Mouse (Mus musculus) forebrain, embryonic 13.5 days (tissue): ENCODE results near the gene Ttyh2. TPM values are rescaled to one million over a fixed set of nuclear protein-coding genes. Genes with fewer than 3 reads are reported as not detected.
A peak's percentile ranks its signal among the peaks of the same experiment; 100 is the strongest.
"Not testable (repeated sequence)": the region's sequence is repeated elsewhere in the genome, so short reads cannot be mapped to it uniquely, and the experiment has no call there.

Experiments used
- ATAC-seq: fragments of 200-750 bp; cut with Nextera tagmentation; 2 replicates; pipeline ENCODE4 v1.8.0; 2017
- H3K27ac ChIP-seq: fragments of 300-500 bp; sonication (generic); 2 replicates; pipeline ENCODE4 v1.5.1; 2015; ENCODE audit warnings: inconsistent platforms, mild to moderate bottlenecking, moderate library complexity
- H3K27me3 ChIP-seq: fragments of 300-500 bp; sonication (generic); 2 replicates; pipeline ENCODE4 v1.6.1; 2015; ENCODE audit warnings: mild to moderate bottlenecking, inconsistent platforms
- H3K36me3 ChIP-seq: fragments of 300-500 bp; sonication (generic); 2 replicates; pipeline ENCODE4 v1.6.1; 2015; ENCODE audit warnings: mild to moderate bottlenecking, inconsistent platforms; ENCODE audit not compliant: poor library complexity, severe bottlenecking
- H3K4me1 ChIP-seq: fragments of 300-500 bp; sonication (generic); 2 replicates; pipeline ENCODE4 v1.6.1; 2015; ENCODE audit warnings: inconsistent platforms
- H3K4me2 ChIP-seq: fragments of 300-500 bp; sonication (generic); 2 replicates; pipeline ENCODE4 v1.6.1; 2015; ENCODE audit warnings: inconsistent platforms, mild to moderate bottlenecking, moderate library complexity
- H3K4me3 ChIP-seq: fragments of 300-500 bp; sonication (generic); 2 replicates; pipeline ENCODE4 v1.5.1; 2015; ENCODE audit warnings: mild to moderate bottlenecking, inconsistent platforms
- H3K9ac ChIP-seq: fragments of 300-500 bp; sonication (generic); 2 replicates; pipeline ENCODE4 v1.6.1; 2015; ENCODE audit warnings: mild to moderate bottlenecking, inconsistent platforms
- H3K9me3 ChIP-seq: fragments of 300-500 bp; sonication (generic); replicated peaks from 2 replicates; pipeline ENCODE4 v1.6.1; 2016; ENCODE audit warnings: inconsistent platforms
- whole genome bisulfite sequencing: fragments of 180-500 bp; shearing (Covaris S2); methylation state at CpG from one replicate; pipeline ENCODE4 v1.1.7; 2015; 5-methylcytosine and 5-hydroxymethylcytosine counted together
- polyA plus RNA-seq: library from polyadenylated mRNA; unstranded; fragments of >200 nt; fragmentation: Nextera tagmentation; extraction: Ambion mirVana; gene quantifications from 2 replicates; pipeline ENCODE4 v1.2.1, GENCODE M21; 2015

The Ttyh2 gene
- polyA plus RNA-seq, 1 experiment from 2014 or later, result 21.6 TPM

- peaks cover 6% of the 10 kb centered on the region for H3K27me3 ChIP-seq
- H3K4me2 ChIP-seq, result no peak overlapping the region
- ATAC-seq, result no peak
- no peak overlapping the region for H3K4me3 ChIP-seq
- no peak overlapping the region for H3K27ac ChIP-seq
- H3K4me1 ChIP-seq, result peaks cover 47% of the 10 kb centered on the region
- no peak overlapping the region for H3K9ac ChIP-seq
- H3K9me3 ChIP-seq, result no peaks in the 10 kb centered on the region
- peaks cover 44% of the 10 kb centered on the region for H3K36me3 ChIP-seq
- 47% methylated on average over 8 of the region's 8 CpGs for WGBS
These were observed 1.1 kb upstream of the Ttyh2 start for GRCm38 (mm10) chr11:114674180-114674579.

GRCm38 (mm10) chr11:114674796-114675195 is 435 bp upstream of the Ttyh2 start:
- WGBS, result 95% methylated on average over 2 of the region's 3 CpGs
- H3K9ac ChIP-seq, H3K27ac ChIP-seq, H3K27me3 ChIP-seq, H3K9me3 ChIP-seq, ATAC-seq: not testable (repeated sequence)
- H3K36me3 ChIP-seq, result peaks cover 44% of the 10 kb centered on the region
- peak overlapping the region; percentile 93 for H3K4me2 ChIP-seq
- 0 out of 2 replicates have a peak overlapping the region, but pooled peaks have one; percentile 61 for H3K4me3 ChIP-seq
- H3K4me1 ChIP-seq, result peaks cover 40% of the 10 kb centered on the region

GRCm38 (mm10) chr11:114675826-114676401 is 683 bp downstream of the Ttyh2 start:
- Histone ChIP-seq H3K4me1 (peaks cover 29% of the 10 kb centered on the region), H3K4me2 (peak overlapping the region; percentile 93), H3K4me3 (peak overlapping the region; percentile 61), H3K9me3 (no peaks in the 10 kb centered on the region), H3K9ac (peak overlapping the region; percentile 81), H3K27me3 (peaks cover 6% of the 10 kb centered on the region), H3K27ac (peak overlapping the region; percentile 51), H3K36me3 (peaks cover 36% of the 10 kb centered on the region)
- ATAC-seq, result peak; percentile 32
- 2% methylated on average over 27 of the region's 27 CpGs for WGBS

- no peak for ATAC-seq
- Histone ChIP-seq H3K27ac (no peak overlapping the region), H3K9me3 (no peaks in the 10 kb centered on the region), H3K4me3 (peak overlapping the region; percentile 61), H3K36me3 (peaks cover 31% of the 10 kb centered on the region), H3K9ac (peak overlapping the region; percentile 81), H3K27me3 (peaks cover 6% of the 10 kb centered on the region), H3K4me2 (peak overlapping the region; percentile 93), H3K4me1 (peaks cover 27% of the 10 kb centered on the region)
- 7% methylated on average over 14 of the region's 14 CpGs for WGBS
These were observed 1.2 kb downstream of the Ttyh2 start for GRCm38 (mm10) chr11:114676431-114676830.

GRCm38 (mm10) chr11:114676896-114677530 is 1.8 kb downstream of the Ttyh2 start:
- H3K27me3 ChIP-seq, result peaks cover 6% of the 10 kb centered on the region
- H3K4me1 ChIP-seq, result peaks cover 27% of the 10 kb centered on the region
- no peaks in the 10 kb centered on the region for H3K9me3 ChIP-seq
- H3K9ac ChIP-seq, result peak overlapping the region; percentile 81; the same call in 1 of the 2 replicates
- WGBS, result 42% methylated on average over 9 of the region's 9 CpGs
- H3K36me3 ChIP-seq, result peaks cover 25% of the 10 kb centered on the region
- no peak overlapping the region for H3K27ac ChIP-seq
- peak overlapping the region; percentile 93 for H3K4me2 ChIP-seq
- peak overlapping the region; percentile 61 for H3K4me3 ChIP-seq
- ATAC-seq, result no peak

GRCm38 (mm10) chr11:114679582-114679981 is 4.4 kb downstream of the Ttyh2 start:
- no peaks in the 10 kb centered on the region for H3K9me3 ChIP-seq
- no peak overlapping the region for H3K4me3 ChIP-seq
- H3K4me1 ChIP-seq, result peaks cover 27% of the 10 kb centered on the region
- no peak overlapping the region for H3K9ac ChIP-seq
- H3K4me2 ChIP-seq, result no peak overlapping the region
- H3K27me3 ChIP-seq, result peaks cover 6% of the 10 kb centered on the region
- ATAC-seq, result no peak
- H3K27ac ChIP-seq, result no peak overlapping the region
- H3K36me3 ChIP-seq, result peaks cover 4% of the 10 kb centered on the region; the same call in 1 of the 2 replicates
- 78% methylated on average over 8 of the region's 8 CpGs for WGBS

GRCm38 (mm10) chr11:114680291-114680690 is 5.1 kb downstream of the Ttyh2 start:
- Histone ChIP-seq H3K4me3 (no peak overlapping the region), H3K9ac (no peak overlapping the region), H3K27ac (no peak overlapping the region), H3K36me3 (peaks cover 4% of the 10 kb centered on the region; the same call in 1 of the 2 replicates), H3K4me1 (peaks cover 23% of the 10 kb centered on the region), H3K9me3 (no peaks in the 10 kb centered on the region), H3K4me2 (no peak overlapping the region), H3K27me3 (peaks cover 6% of the 10 kb centered on the region)
- no peak for ATAC-seq
- 69% methylated on average over 10 of the region's 10 CpGs for WGBS

GRCm38 (mm10) chr11:114681054-114681453 is 5.8 kb downstream of the Ttyh2 start:
- Histone ChIP-seq H3K27ac (no peak overlapping the region), H3K9me3 (no peaks in the 10 kb centered on the region), H3K9ac (no peak overlapping the region), H3K27me3 (peaks cover 6% of the 10 kb centered on the region), H3K36me3 (peaks cover 4% of the 10 kb centered on the region; the same call in 1 of the 2 replicates), H3K4me1 (peaks cover 15% of the 10 kb centered on the region), H3K4me3 (no peak overlapping the region), H3K4me2 (no peak overlapping the region)
- WGBS, result 68% methylated on average over 5 of the region's 5 CpGs
- no peak for ATAC-seq

- Histone ChIP-seq H3K27me3 (no peaks in the 10 kb centered on the region), H3K4me2 (no peak overlapping the region), H3K27ac (no peak overlapping the region), H3K9ac (no peak overlapping the region), H3K4me1 (peaks cover 1% of the 10 kb centered on the region), H3K36me3 (peaks cover 4% of the 10 kb centered on the region; the same call in 1 of the 2 replicates), H3K9me3 (no peaks in the 10 kb centered on the region), H3K4me3 (no peak overlapping the region)
- ATAC-seq, result no peak
- WGBS, result 94% methylated on average over 13 of the region's 13 CpGs
These were observed 7.2 kb downstream of the Ttyh2 start for GRCm38 (mm10) chr11:114682321-114682900.

- Histone ChIP-seq H3K4me3 (no peak overlapping the region), H3K27me3 (no peaks in the 10 kb centered on the region), H3K4me2 (no peak overlapping the region), H3K9me3 (no peaks in the 10 kb centered on the region), H3K9ac (no peak overlapping the region), H3K36me3 (peaks cover 4% of the 10 kb centered on the region; the same call in 1 of the 2 replicates), H3K4me1 (no peaks in the 10 kb centered on the region; the same call in 1 of the 2 replicates), H3K27ac (no peak overlapping the region)
- no peak for ATAC-seq
- WGBS, result 82% methylated on average over 10 of the region's 10 CpGs
These were observed 7.9 kb downstream of the Ttyh2 start for GRCm38 (mm10) chr11:114683029-114683721.

GRCm38 (mm10) chr11:114683722-114684621 is 8.7 kb downstream of the Ttyh2 start:
- no peak overlapping the region for H3K4me2 ChIP-seq
- ATAC-seq, result no peak
- 81% methylated on average over 20 of the region's 20 CpGs for WGBS

More at GRCm38 (mm10) chr11:114683722-114684621, 8.7 kb downstream of the Ttyh2 start:
- Histone ChIP-seq H3K27ac (no peak overlapping the region), H3K4me3 (no peak overlapping the region), H3K9me3 (no peaks in the 10 kb centered on the region), H3K27me3 (no peaks in the 10 kb centered on the region), H3K9ac (no peak overlapping the region), H3K4me1 (no peaks in the 10 kb centered on the region; the same call in 1 of the 2 replicates), H3K36me3 (peaks cover 4% of the 10 kb centered on the region; the same call in 1 of the 2 replicates)
